Mouse (Mus musculus) hindbrain, postnatal 0 days (tissue): ENCODE results near the gene Tbc1d5. TPM values are rescaled to one million over a fixed set of nuclear protein-coding genes. Genes with fewer than 3 reads are reported as not detected.

Experiments
- ATAC-seq: fragments of 200-750 bp; cut with Nextera tagmentation; 2 replicates; pipeline ENCODE4 v1.8.0; 2017; ENCODE audit warnings: mild to moderate bottlenecking, moderate TSS enrichment, moderate library complexity
- DNase-seq: peaks from one replicate; pipeline ENCODE4 v3.0.0-alpha.2; 2015; ENCODE audit warnings: low spot score
- H3K27ac ChIP-seq: fragments of 300-500 bp; sonication (generic); 2 replicates; pipeline ENCODE4 v1.5.1; 2014; ENCODE audit warnings: mild to moderate bottlenecking
- H3K27me3 ChIP-seq: fragments of 300-500 bp; sonication (generic); 2 replicates; pipeline ENCODE4 v1.6.1; 2014; ENCODE audit warnings: low read length, mixed read lengths; ENCODE audit not compliant: insufficient read depth
- H3K36me3 ChIP-seq: fragments of 300-500 bp; sonication (generic); 2 replicates; pipeline ENCODE4 v1.6.1; 2014; ENCODE audit warnings: low read length, mixed read lengths; ENCODE audit not compliant: insufficient read depth
- H3K4me1 ChIP-seq: fragments of 300-500 bp; sonication (generic); 2 replicates; pipeline ENCODE4 v1.6.1; 2014; ENCODE audit warnings: antibody characterized with exemption, low read length, mixed read lengths; ENCODE audit not compliant: insufficient read depth
- H3K4me2 ChIP-seq: fragments of 300-500 bp; sonication (generic); 2 replicates; pipeline ENCODE4 v1.6.1; 2014; ENCODE audit warnings: low read depth, mild to moderate bottlenecking, low read length, moderate library complexity, mixed read lengths
- H3K4me3 ChIP-seq: fragments of 300-500 bp; sonication (generic); 2 replicates; pipeline ENCODE4 v1.5.1; 2014; ENCODE audit warnings: low read length
- H3K9ac ChIP-seq: fragments of 300-500 bp; sonication (generic); replicated peaks from 2 replicates; pipeline ENCODE4 v1.6.1; 2014; ENCODE audit warnings: mild to moderate bottlenecking, low read length, moderate library complexity, mixed read lengths
- H3K9me3 ChIP-seq: fragments of 300-500 bp; sonication (generic); 2 replicates; pipeline ENCODE4 v1.6.1; 2016; ENCODE audit warnings: low read length, mixed read lengths
- CTCF ChIP-seq: IDR thresholded peaks from 2 replicates; pipeline ENCODE4 v1.5.1; 2016; ENCODE audit warnings: antibody characterized with exemption, control low read depth, low read depth
- WGBS: fragments of 180-500 bp; shearing (Covaris S2); extraction: QIAGEN DNeasy Blood & Tissue Kit; methylation state at CpG from one replicate; pipeline ENCODE4 v1.1.7; 2014; 5-methylcytosine and 5-hydroxymethylcytosine counted together
- polyA plus RNA-seq: library from polyadenylated mRNA; unstranded; fragments of >200 nt; fragmentation: Nextera tagmentation; extraction: Ambion mirVana; gene quantifications from 2 replicates; pipeline ENCODE4 v1.2.1, GENCODE M21; 2015
- total RNA-seq: library from RNA; depleted of rRNA; stranded (reverse); fragments of >200 nt; gene quantifications from 2 replicates; pipeline ENCODE4 v1.2.3, GENCODE M21; 2014

Gene Tbc1d5
- total and polyA plus RNA-seq, 2 experiments from 2014 or later = 6.3 to 16.4 TPM

DNA sequence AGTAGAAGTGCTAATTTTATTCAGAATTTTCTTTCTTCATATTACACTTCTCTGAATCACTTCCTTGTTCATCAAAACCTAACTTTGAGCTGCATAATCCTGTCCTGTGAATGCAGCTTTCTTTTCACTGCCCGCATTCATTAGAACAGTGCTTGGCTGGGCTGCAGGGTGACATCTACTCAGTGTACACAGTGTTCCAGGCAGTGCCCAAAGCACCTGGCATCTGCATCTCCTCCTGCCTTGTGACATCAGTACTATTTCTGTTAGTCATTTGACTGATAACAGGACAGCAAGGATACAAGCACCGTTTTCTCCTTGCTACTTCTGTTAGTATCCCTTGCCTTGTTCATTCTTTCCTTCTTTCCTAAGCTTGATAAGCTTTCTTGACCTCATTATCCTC lies 25.5 kb upstream of the Tbc1d5 start:
- H3K27me3 ChIP-seq = no peaks in the 10 kb centered on the region
- H3K36me3 ChIP-seq = no peaks in the 10 kb centered on the region
- H3K9ac ChIP-seq = no peak overlapping the region
- no peak overlapping the region for H3K4me3 ChIP-seq
- no peak for TF ChIP-seq CTCF
- H3K4me2 ChIP-seq = no peak overlapping the region
- H3K27ac ChIP-seq = no peak overlapping the region
- no peaks in the 10 kb centered on the region for H3K9me3 ChIP-seq
- 81% methylated on average over 2 of the region's 2 CpGs for WGBS
- ATAC-seq = no peak
- H3K4me1 ChIP-seq = no peaks in the 10 kb centered on the region
- DNase-seq = no peak

DNA sequence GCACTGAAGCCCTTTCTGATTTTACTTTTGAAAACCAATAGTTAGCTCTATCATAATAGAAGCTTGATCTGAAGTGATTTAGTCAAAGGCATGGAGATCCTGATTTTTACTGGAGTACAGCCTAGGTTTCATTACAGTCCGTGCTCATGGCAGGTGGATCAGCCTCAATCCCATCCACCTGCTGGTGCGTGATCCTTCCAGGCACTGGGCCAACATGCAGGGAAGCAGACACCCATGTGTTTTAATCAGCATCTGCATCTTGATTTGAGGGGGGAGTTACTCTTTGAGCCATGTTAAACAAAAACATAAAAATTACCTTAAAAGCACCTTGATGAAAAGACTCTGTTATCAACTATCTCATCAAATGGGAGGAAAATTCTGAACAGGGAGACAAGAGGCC lies 16.4 kb upstream of the Tbc1d5 start:
- Histone ChIP-seq H3K4me1 (no peaks in the 10 kb centered on the region), H3K36me3 (no peaks in the 10 kb centered on the region), H3K27me3 (no peaks in the 10 kb centered on the region), H3K4me3 (no peak overlapping the region), H3K27ac (no peak overlapping the region), H3K9me3 (no peaks in the 10 kb centered on the region), H3K4me2 (no peak overlapping the region), H3K9ac (no peak overlapping the region)
- no peak for DNase-seq
- no peak for TF ChIP-seq CTCF
- 57% methylated on average over 2 of the region's 2 CpGs for WGBS
- no peak for ATAC-seq

DNA sequence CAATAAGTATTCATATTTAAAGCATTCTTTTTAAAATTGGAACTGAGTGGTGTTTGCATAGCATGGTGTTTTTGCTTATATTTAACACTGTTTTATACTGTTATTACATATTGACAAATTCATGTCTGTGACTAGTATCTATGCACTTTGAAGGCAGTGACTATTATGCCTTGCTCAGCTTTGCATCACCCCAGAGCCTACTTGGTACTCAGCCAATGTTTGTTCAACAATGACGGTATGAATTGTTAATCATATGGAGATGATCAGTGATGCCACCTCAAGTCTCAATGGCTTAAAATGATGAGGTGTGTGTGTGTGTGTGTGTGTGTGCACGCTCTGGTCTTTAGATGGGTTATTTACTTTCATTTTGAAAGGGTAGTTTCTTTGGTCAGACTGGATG lies 15.6 kb upstream of the Tbc1d5 start:
- Histone ChIP-seq H3K9ac (no peak overlapping the region), H3K9me3 (no peaks in the 10 kb centered on the region), H3K4me1 (no peaks in the 10 kb centered on the region), H3K27ac (no peak overlapping the region), H3K36me3 (no peaks in the 10 kb centered on the region), H3K4me2 (no peak overlapping the region), H3K27me3 (no peaks in the 10 kb centered on the region), H3K4me3 (no peak overlapping the region)
- no peak for TF ChIP-seq CTCF
- DNase-seq = no peak
- ATAC-seq = no peak
- 69% methylated on average over 2 of the region's 2 CpGs for WGBS

DNA sequence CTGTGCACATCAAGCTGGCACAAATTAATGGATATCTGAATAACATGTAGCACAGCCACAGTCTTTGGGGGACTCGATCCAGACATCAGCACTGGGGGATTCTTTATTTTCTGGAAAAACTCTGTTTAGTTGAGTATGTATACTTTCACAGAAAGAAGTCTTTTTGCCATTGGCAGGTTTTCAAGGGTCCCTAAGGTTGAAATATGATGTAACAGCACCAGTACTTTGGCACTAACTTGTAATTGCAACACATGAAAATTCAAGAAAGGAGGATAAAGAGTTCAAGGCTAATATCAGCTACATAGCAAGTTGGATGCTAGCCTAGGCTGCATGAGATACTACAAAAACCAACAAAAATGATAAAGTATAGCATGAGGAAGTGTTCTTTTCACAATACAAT lies 12.2 kb upstream of the Tbc1d5 start:
- no peak for DNase-seq
- Histone ChIP-seq H3K36me3 (no peaks in the 10 kb centered on the region), H3K9ac (no peak overlapping the region), H3K27ac (no peak overlapping the region), H3K4me1 (no peaks in the 10 kb centered on the region), H3K27me3 (no peaks in the 10 kb centered on the region), H3K4me3 (no peak overlapping the region), H3K9me3 (no peaks in the 10 kb centered on the region), H3K4me2 (no peak overlapping the region)
- TF ChIP-seq CTCF = no peak
- 85% methylated on average over 1 of the region's 1 CpGs for WGBS
- ATAC-seq = no peak

DNA sequence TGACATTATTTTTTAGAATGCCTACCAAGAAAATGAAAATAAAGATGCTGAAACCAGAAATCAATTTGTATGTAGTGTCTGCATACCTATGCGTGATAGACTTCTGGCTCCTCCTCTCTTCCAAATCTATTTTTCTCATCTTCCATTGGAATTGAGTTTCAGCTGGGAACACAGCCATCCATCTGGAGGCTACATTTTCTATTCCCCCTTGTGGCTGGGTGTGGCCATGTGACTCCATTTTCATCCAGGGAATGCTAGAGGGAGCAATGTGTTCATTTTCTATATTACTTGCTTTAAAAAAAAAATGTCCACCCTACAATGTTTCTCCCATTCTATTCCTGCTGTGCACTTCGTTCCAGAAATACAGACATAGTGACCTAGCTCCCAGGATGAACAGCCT lies 3.6 kb upstream of the Tbc1d5 start:
- no peak for ATAC-seq
- WGBS = 76% methylated on average over 2 of the region's 2 CpGs

DNA sequence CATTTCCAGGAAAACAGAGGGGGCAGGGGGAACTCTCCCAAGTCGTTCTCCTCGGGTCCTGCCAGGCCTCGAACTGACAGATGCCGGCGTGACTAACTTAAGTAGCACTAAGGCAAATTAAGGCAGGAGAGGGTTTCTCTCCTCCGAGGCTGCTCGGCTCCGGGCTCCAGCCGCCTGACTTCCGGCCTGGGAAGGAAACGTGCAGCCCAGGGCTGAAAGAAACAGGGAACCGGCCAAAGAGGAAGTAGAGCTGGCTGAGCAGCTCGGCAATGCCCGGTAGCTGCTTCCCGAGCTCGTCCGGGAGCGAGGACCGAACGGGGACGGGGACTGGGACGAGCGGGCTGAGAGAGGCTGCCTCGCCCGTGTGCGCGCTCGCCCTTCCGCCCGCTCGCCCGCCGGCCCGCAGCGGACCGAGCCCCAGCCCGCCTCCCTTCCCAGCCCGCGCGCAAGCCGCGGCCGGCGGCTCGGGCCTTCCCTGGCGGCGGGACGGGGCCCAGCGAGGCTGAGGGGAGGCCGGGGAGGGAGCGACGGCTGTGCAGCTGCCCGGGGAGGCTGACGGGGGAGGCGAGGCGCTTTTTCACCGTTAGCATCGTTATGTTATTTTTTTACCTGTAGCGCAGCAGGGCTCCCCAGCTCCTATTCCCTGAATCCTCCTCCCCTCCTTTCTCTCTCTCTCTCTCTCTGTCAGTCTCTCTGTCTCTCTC lies 509 bp downstream of the Tbc1d5 start:
- peaks cover 6% of the 10 kb centered on the region; the same call in 1 of the 2 replicates for H3K4me1 ChIP-seq
- WGBS = under 1% methylated on average over 34 of the region's 59 CpGs
- ATAC-seq = peak; percentile 86

More for the DNA sequence above, 3.6 kb upstream of the Tbc1d5 start:
- H3K27me3 ChIP-seq = no peaks in the 10 kb centered on the region
- H3K36me3 ChIP-seq = no peaks in the 10 kb centered on the region
- H3K27ac ChIP-seq = no peak overlapping the region
- no peak overlapping the region for H3K4me3 ChIP-seq
- peaks cover 5% of the 10 kb centered on the region; the same call in 1 of the 2 replicates for H3K4me1 ChIP-seq
- no peak for TF ChIP-seq CTCF
- H3K4me2 ChIP-seq = no peak overlapping the region
- no peak for DNase-seq
- no peak overlapping the region for H3K9ac ChIP-seq
- no peaks in the 10 kb centered on the region for H3K9me3 ChIP-seq

DNA sequence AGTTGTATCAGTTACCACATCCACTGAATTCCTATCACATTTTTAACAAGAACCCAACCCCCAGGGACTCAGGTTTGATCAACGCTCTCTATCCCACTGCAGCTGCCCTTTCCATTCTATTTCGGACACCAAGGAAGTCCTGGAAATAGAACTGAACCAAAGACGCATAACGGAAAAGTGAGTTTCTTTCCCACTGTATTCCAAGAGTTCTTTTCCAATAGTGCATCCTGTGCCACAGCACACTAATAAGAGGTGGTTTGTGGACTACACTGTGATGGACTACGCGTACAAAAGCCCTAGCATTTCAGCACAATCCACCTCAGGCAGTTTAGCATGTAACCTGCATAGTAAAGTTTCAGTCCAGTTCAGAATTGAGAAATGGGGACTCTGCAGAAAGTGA lies 1.2 kb downstream of the Tbc1d5 start:
- 48% methylated on average over 6 of the region's 6 CpGs for WGBS

More for the DNA sequence above, 509 bp downstream of the Tbc1d5 start:
- peak; percentile 76 for DNase-seq
- TF ChIP-seq CTCF = no peak
- Histone ChIP-seq H3K4me2 (peak overlapping the region; percentile 75), H3K36me3 (no peaks in the 10 kb centered on the region), H3K4me3 (peak overlapping the region; percentile 81), H3K27ac (peak overlapping the region; percentile 99), H3K9ac (peak overlapping the region; percentile 98), H3K27me3 (no peaks in the 10 kb centered on the region), H3K9me3 (no peaks in the 10 kb centered on the region)

More for the DNA sequence above, 1.2 kb downstream of the Tbc1d5 start:
- ATAC-seq (no peak), DNase-seq (peak; percentile 17)
- Histone ChIP-seq H3K36me3 (no peaks in the 10 kb centered on the region), H3K9me3 (no peaks in the 10 kb centered on the region), H3K27ac (peak overlapping the region; percentile 99; the same call in 1 of the 2 replicates), H3K27me3 (no peaks in the 10 kb centered on the region), H3K4me1 (peaks cover 6% of the 10 kb centered on the region; the same call in 1 of the 2 replicates), H3K4me2 (peak overlapping the region; percentile 75), H3K9ac (peak overlapping the region; percentile 98), H3K4me3 (peak overlapping the region; percentile 81)
- TF ChIP-seq CTCF = no peak
